8 mouse cellular contexts compared by ENCODE assay signal in the genomic region with DNA sequence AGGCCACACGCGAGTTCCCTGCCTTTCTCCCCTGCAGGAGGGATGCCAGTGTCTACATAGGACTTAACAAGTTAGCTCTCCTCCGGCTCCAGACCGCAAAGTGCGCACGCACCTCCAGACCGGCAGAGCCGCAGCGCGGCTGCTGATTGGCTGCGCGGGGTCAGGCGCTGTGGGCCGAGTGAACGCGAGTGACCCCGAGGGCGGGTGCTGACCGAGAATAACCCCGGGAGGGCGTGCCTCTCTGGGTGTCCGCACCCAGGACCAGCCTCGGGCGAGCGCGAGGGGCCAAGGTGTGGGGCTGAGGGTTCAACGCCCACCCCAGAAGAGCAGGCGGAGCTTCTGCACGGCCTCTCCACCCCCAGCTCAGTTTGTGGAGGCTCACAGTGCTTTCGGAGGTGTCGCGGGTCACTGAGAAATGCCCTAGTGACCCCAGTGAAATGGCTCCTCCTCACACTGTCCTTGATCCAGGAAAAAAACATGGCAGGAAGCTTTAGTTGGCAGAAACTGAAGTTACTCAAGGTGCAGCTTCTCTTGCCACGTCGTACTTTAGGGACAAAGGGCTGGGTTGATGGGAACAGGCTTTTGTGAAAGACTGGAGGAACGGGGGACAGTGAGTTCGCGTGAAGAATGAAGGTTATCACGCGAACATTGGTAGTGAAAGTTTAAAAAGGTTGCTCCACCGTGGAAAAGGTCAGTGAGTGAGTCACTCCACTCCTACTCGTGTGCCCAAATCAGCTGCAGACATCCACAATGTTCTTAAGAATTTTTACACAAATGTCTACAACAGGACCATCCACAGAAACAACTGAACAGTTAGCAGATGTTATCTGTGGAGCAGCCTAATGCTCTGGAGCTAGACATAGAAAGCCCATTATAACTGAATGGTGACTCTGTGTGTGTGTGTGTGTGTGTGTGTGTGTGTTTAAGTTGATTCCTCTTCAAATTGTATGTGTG. TPM values are rescaled to one million over a fixed set of nuclear protein-coding genes. Genes with fewer than 3 reads are reported as not detected.
A peak's percentile ranks its signal among the peaks of the same experiment; 100 is the strongest.
DNase-seq lines count a peak whose midpoint lies in the region; ATAC-seq and TF ChIP-seq lines count a peak whose summit lies in the region.

No protein-coding gene starts in this region.

- H3K36me3 ChIP-seq in heart, embryonic 13.5 days: no peaks in the 10 kb centered on the region
- H3K36me3 ChIP-seq in kidney, postnatal 0 days (ENCODE audit: insufficient read depth, low read length): no peaks in the 10 kb centered on the region
- no peaks in the 10 kb centered on the region for H3K36me3 ChIP-seq in liver, adult 2 months (ENCODE audit: control insufficient read depth, insufficient read depth, low read length)

- H3K9ac ChIP-seq in heart, embryonic 13.5 days: peak overlapping the region; percentile 81
- peak overlapping the region; percentile 57 for H3K9ac ChIP-seq in kidney, postnatal 0 days (ENCODE audit: low read depth, low read length)
- peak overlapping the region; percentile 65 for H3K9ac ChIP-seq in liver, adult 2 months (ENCODE audit: low read depth, low read length)

- H3K27ac ChIP-seq in brown adipose tissue, adult 24 weeks (replicated peaks; ENCODE audit: low read depth, low read length): peak overlapping the region; percentile 89
- H3K27ac ChIP-seq in heart, embryonic 13.5 days (replicated peaks): peak overlapping the region; percentile 89
- H3K27ac ChIP-seq in kidney, postnatal 0 days: peak overlapping the region; percentile 89
- H3K27ac ChIP-seq in liver, adult 2 months (replicated peaks; ENCODE audit: insufficient read depth, low read depth, low read length): peak overlapping the region; percentile 95

- peaks cover 7% of the 10 kb centered on the region; the same call in 1 of the 2 replicates for H3K4me1 ChIP-seq in brown adipose tissue, adult 24 weeks (ENCODE audit: control insufficient read depth, insufficient read depth, insufficient read length, low read length)
- peaks cover 17% of the 10 kb centered on the region for H3K4me1 ChIP-seq in heart, embryonic 13.5 days
- peaks cover 6% of the 10 kb centered on the region for H3K4me1 ChIP-seq in kidney, postnatal 0 days (replicated peaks; ENCODE audit: insufficient read depth, low read length)
- H3K4me1 ChIP-seq in liver, adult 2 months (ENCODE audit: control insufficient read depth, insufficient read depth, low read length): peaks cover 30% of the 10 kb centered on the region

- no peaks in the 10 kb centered on the region for H3K79me2 ChIP-seq in liver, adult 2 months (ENCODE audit: control insufficient read depth, insufficient read depth, low read length)

- no peaks in the 10 kb centered on the region for H3K9me3 ChIP-seq in heart, embryonic 13.5 days
- H3K9me3 ChIP-seq in kidney, postnatal 0 days (replicated peaks; ENCODE audit: low read length): no peaks in the 10 kb centered on the region

- H3K4me2 ChIP-seq in heart, embryonic 13.5 days: peak overlapping the region; percentile 78
- peak overlapping the region; percentile 78 for H3K4me2 ChIP-seq in kidney, postnatal 0 days (ENCODE audit: low read length)

- H3K4me3 ChIP-seq in brown adipose tissue, adult 24 weeks (ENCODE audit: insufficient read depth, low read depth, low read length): peak overlapping the region; percentile 65
- H3K4me3 ChIP-seq in heart, embryonic 13.5 days: peak overlapping the region; percentile 53
- H3K4me3 ChIP-seq in kidney, postnatal 0 days (replicated peaks; ENCODE audit: low read depth, low read length): peak overlapping the region; percentile 48
- peak overlapping the region; percentile 52 for H3K4me3 ChIP-seq in liver, adult 2 months (ENCODE audit: insufficient read depth, low read depth, low read length)

- 6% methylated on average over 41 of the region's 41 CpGs for WGBS in heart, embryonic 13.5 days
- 2% methylated on average over 41 of the region's 41 CpGs for WGBS in kidney, postnatal 0 days
- under 1% methylated on average over 41 of the region's 41 CpGs for WGBS in liver, adult 2 months

- peak; percentile 94 for ATAC-seq in erythroid progenitor cell, adult 5-6 weeks (replicated peaks; ENCODE audit: low FRiP score, poor library complexity, severe bottlenecking)
- peak; percentile 99 for ATAC-seq in heart, embryonic 13.5 days (ENCODE audit: extremely low read depth, insufficient number of reproducible peaks, low FRiP score, low TSS enrichment)
- peak; percentile 99 for ATAC-seq in kidney, postnatal 0 days (replicated peaks; ENCODE audit: low FRiP score, low read depth)
- peak; percentile 81 for ATAC-seq in monocyte, adult 5-6 weeks (replicated peaks; ENCODE audit: insufficient number of reproducible peaks, low FRiP score, low TSS enrichment, poor library complexity, severe bottlenecking)

- H3K27me3 ChIP-seq in heart, embryonic 13.5 days (replicated peaks): no peaks in the 10 kb centered on the region
- no peaks in the 10 kb centered on the region for H3K27me3 ChIP-seq in kidney, postnatal 0 days (ENCODE audit: insufficient read depth, low read length)
- H3K27me3 ChIP-seq in liver, adult 2 months (ENCODE audit: control insufficient read depth, insufficient read depth, low read length): no peaks in the 10 kb centered on the region

- peak; percentile 79 for TF ChIP-seq POLR2A in liver, adult 2 months (IDR thresholded peaks at IDR 0.05; ENCODE audit: extremely low read depth, insufficient read depth, low read length)

- peak; percentile 94 for DNase-seq in CD4-positive helper T cell, adult 2 months (ENCODE audit: low read depth, low spot score)
- DNase-seq in kidney, postnatal 0 days (ENCODE audit: low spot score): peak; percentile 93
- DNase-seq in liver, adult 2 months (ENCODE audit: extremely low read depth, low read depth, low spot score): peak; percentile 97
- DNase-seq in spleen, postnatal 36 days (ENCODE audit: low spot score in 2 of 2): peak; percentile 99

- no peak for TF ChIP-seq CTCF in kidney, postnatal 0 days (IDR thresholded peaks at IDR 0.05; ENCODE audit: low read depth)
- TF ChIP-seq CTCF in liver, adult 2 months (IDR thresholded peaks at IDR 0.05; ENCODE audit: low read depth, low read length): no peak

RNA-seq across cellular contexts. Expression of gene Scd1, which starts 18.9 kb away (rescaled TPM):
- 10,672 and 38,636 TPM in 2 replicates for polyA plus RNA-seq in brown adipose tissue, adult 24 weeks (2012; ENCODE audit: insufficient read depth, insufficient read length, missing spikeins)
- 29.2 and 33.1 TPM in 2 replicates for total RNA-seq in erythroid progenitor cell, adult 5-6 weeks (2015; ENCODE audit: low replicate concordance)
- 9.8 and 17.3 TPM in 2 replicates for total RNA-seq in erythroid progenitor cell, adult 5-6 weeks (2017; ENCODE audit: low replicate concordance)
- 0.97 and 1.1 TPM in 2 replicates for polyA plus RNA-seq in heart, embryonic 13.5 days (2015; fragmentation: Nextera tagmentation; extraction: Ambion mirVana)
- 2.0 and 2.2 TPM in 2 replicates for polyA plus RNA-seq in kidney, postnatal 0 days (2015; fragmentation: Nextera tagmentation; extraction: Ambion mirVana)
- 1,338 and 2,774 TPM in 2 replicates for total RNA-seq in liver, adult 2 months (2014; rRNA removed)
- 5,589 and 8,115 TPM in 2 replicates for polyA plus RNA-seq in liver, adult 2 months (2012; rRNA removed)
- total RNA-seq in monocyte, adult 5-6 weeks (2017): 26.3 to 41.6 TPM (median 32.4 TPM) in 3 replicates

RNA-seq across cellular contexts. Expression of gene Scd4, which starts 55.9 kb away (rescaled TPM):
- 0.96 and 2.5 TPM in 2 replicates for polyA plus RNA-seq in brown adipose tissue, adult 24 weeks (2012; ENCODE audit: insufficient read depth, insufficient read length, missing spikeins)
- total RNA-seq in erythroid progenitor cell, adult 5-6 weeks (2015; ENCODE audit: low replicate concordance): not detected in 2 replicates
- 2.1 TPM in 1 of 2 replicates, not detected in the other for total RNA-seq in erythroid progenitor cell, adult 5-6 weeks (2017; ENCODE audit: low replicate concordance)
- 0.49 and 0.69 TPM in 2 replicates for polyA plus RNA-seq in heart, embryonic 13.5 days (2015; fragmentation: Nextera tagmentation; extraction: Ambion mirVana)
- polyA plus RNA-seq in kidney, postnatal 0 days (2015; fragmentation: Nextera tagmentation; extraction: Ambion mirVana): 0.12 and 0.18 TPM in 2 replicates
- total RNA-seq in liver, adult 2 months (2014; rRNA removed): 0.09 TPM in 1 of 2 replicates, not detected in the other
- polyA plus RNA-seq in liver, adult 2 months (2012; rRNA removed): 0.07 TPM in 1 of 2 replicates, not detected in the other
- 1.7 TPM in 1 of 3 replicates, not detected in the others for total RNA-seq in monocyte, adult 5-6 weeks (2017)

Comparison
In these comparisons a context has a peak if more than half of its experiments do, and no peak if none do; other contexts are left out.
1. Peak in every context shown above with its lines: DNase-seq, ATAC-seq, H3K4me3 ChIP-seq and H3K27ac ChIP-seq.
2. RNA of gene Scd1, which starts 18.9 kb away (polyA plus RNA-seq): 10,672 to 38,636 TPM in brown adipose tissue, adult 24 weeks and 5,589 to 8,115 TPM in liver, adult 2 months; 2.0 to 2.2 TPM in kidney, postnatal 0 days and 0.97 to 1.1 TPM in heart, embryonic 13.5 days; every median in the first group is over 1,000 times any median in the second.